Mouse (Mus musculus): ENCODE measurements around the gene Olfr1204.

Gene Olfr1204

DNA sequence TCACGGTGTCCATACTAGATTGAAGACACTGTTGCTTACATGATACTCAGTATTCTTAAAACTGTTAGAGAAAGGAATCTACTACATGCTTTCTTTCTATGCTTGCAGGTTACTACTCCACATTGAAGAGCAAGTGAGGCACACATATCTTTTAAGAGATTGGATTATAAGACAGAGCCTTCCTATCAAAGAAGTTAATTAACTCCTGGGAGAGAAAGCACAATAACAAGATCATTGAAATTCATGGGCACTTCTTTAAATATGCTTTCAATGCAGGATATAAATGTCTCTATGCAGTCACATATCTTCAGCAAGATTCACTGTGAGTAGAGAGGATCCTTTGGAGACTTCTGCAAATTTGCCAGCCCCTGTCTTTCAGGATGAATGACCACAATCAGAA, at the start of gene Olfr1204:
TSS of gene Olfr1204 (plus strand) at position 301 of the 400 bp plus-strand sequence.
- DNase-seq: no peak

GRCm38 (mm10) chr2:88814196-88814595, 34.9 kb upstream of the Olfr1204 start, which contains the start of gene Olfr1202:
Gene Olfr1202 (plus strand): TSS chr2:88814496.
- DNase-seq: no peak

DNA sequence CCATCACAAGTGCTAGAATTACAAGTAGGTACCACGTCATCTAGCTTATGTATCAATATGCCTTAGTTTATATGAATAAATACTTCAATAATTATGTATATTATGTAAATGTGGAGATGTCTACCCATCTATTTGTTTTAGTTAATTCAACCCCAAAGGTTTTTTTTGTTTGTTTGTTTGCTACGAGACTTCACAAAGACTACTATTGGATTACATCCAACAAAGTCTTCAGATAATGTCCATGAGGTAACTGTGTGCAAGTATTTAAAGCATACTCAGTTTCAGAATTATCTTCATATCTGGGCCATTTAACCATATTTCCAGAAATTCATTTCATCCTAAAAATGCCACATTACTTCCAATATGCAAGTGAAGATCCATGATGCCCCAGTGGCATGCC, 19.7 kb upstream of the Olfr1204 start, which contains the start of gene Olfr1205:
TSS of gene Olfr1205 (plus strand) at position 301 of the 400 bp plus-strand sequence.
- no peak for DNase-seq

- DNase-seq: no peak
These were observed 10.6 kb upstream of the Olfr1204 start for GRCm38 (mm10) chr2:88838477-88838876.

DNA sequence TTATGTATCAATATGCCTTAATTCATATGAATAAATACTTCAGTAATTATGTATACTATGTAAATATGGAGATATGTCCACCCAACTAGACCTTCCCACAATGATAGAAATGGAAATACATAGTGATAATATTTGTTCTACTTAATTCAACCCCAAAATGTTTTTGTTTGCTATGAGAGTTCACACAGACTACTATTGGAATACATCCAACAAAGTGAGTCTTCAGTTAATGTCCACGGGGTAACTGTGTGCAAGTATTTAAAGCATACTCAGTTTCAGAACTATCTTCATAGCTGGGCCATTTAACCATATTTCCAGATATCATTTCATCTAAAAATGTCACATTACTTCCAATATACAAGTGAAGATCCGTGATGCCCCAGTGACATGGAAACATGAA, 13.8 kb downstream of the Olfr1204 start, which contains the start of gene Olfr1206:
TSS of gene Olfr1206 (plus strand) at position 301 of the 400 bp plus-strand sequence.
- DNase-seq: no peak

DNA sequence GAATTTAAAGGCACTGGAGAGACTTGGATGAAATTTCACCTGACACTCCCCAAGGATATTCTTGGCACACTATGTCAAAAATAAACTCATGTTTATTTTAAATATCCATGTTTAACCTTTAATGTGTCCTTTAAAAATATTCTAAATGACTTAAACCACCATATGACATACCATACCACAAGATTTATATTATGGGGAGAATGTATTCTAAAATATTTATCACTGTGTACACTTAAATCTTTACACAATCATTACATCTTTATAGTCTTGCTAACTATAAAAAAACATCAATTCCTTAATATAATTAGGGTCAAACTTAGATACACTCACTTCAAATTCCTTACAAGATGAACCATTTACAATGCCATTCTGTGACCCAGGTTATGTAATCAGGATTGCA, 53.1 kb downstream of the Olfr1204 start, which contains the start of gene Olfr1208:
TSS of gene Olfr1208 (minus strand) at position 101 of the 400 bp plus-strand sequence.
- no peak for DNase-seq
